Comparison of ENCODE assay signal across 17 mouse cellular contexts in genomic region chr14:121934597-121934946, GRCm38 (mm10). TPM values are rescaled to one million over a fixed set of nuclear protein-coding genes. Genes with fewer than 3 reads are reported as not detected.
"Had no signal": no experiment of that assay in that cellular context is flagged by ENCODE, and none has a peak within 500 bp of the region (broad histone marks: within the 10 kb centered on the region; RNA-seq: fewer than 3 reads in every experiment).

No protein-coding gene starts in this region.

- H3K9me3 ChIP-seq: stomach, embryonic 15.5 days had no signal

- DNase-seq: kidney, adult 18-20 months; kidney, postnatal 14 days; left cerebral cortex, postnatal 4 days; lung, embryonic 14.5 days; lung, postnatal 10 days; lung, postnatal 4 days; retina, postnatal 1 day; thymus, adult 2 months; thymus, postnatal 25 days had no signal

- H3K4me2 ChIP-seq: limb, embryonic 13.5 days; liver, embryonic 12.5 days; lung, embryonic 14.5 days; midbrain, embryonic 13.5 days; neural tube, embryonic 13.5 days; stomach, embryonic 15.5 days had no signal

- ATAC-seq: liver, embryonic 12.5 days; midbrain, embryonic 13.5 days had no signal

- H3K9ac ChIP-seq: limb, embryonic 13.5 days; liver, embryonic 12.5 days; lung, embryonic 14.5 days; midbrain, embryonic 13.5 days; neural tube, embryonic 13.5 days; stomach, embryonic 15.5 days had no signal

- H3K4me3 ChIP-seq: limb, embryonic 13.5 days; liver, embryonic 12.5 days; midbrain, embryonic 13.5 days; myocyte; neural tube, embryonic 13.5 days; stomach, embryonic 15.5 days had no signal

- H3K27me3 ChIP-seq: limb, embryonic 13.5 days; liver, embryonic 12.5 days; midbrain, embryonic 13.5 days; neural tube, embryonic 13.5 days; stomach, embryonic 15.5 days had no signal

- H3K4me1 ChIP-seq: limb, embryonic 13.5 days had no signal

- H3K27ac ChIP-seq: limb, embryonic 13.5 days; liver, embryonic 12.5 days; midbrain, embryonic 13.5 days; neural tube, embryonic 13.5 days; stomach, embryonic 15.5 days had no signal

RNA-seq across cellular contexts. Expression of gene Gpr18, which starts 19.0 kb away (rescaled TPM):
- total RNA-seq: layer of hippocampus, postnatal 25 days; left cerebral cortex, postnatal 4 days; midbrain, postnatal 0 days had no signal
- polyA plus RNA-seq: liver, embryonic 12.5 days; myocyte had no signal
